Mouse (Mus musculus): ENCODE data around the gene Ets1.

Ets1 gene

GRCm38 (mm10) chr9:32616516-32617429 lies 19.2 kb upstream of the Ets1 start:
- no peak for DNase-seq (ENCODE audit: low read depth, low spot score)

- DNase-seq (ENCODE audit: low read depth, low spot score), result no peak
These were observed 18.6 kb upstream of the Ets1 start for GRCm38 (mm10) chr9:32617430-32617768.

- DNase-seq (ENCODE audit: low read depth, low spot score), result no peak
These were observed 17.4 kb upstream of the Ets1 start for GRCm38 (mm10) chr9:32618544-32619120.

GRCm38 (mm10) chr9:32619661-32620060 lies 16.4 kb upstream of the Ets1 start:
- DNase-seq (ENCODE audit: low read depth, low spot score), result no peak

GRCm38 (mm10) chr9:32620446-32620845 lies 15.6 kb upstream of the Ets1 start:
- DNase-seq (ENCODE audit: low read depth, low spot score), result no peak

- no peak for DNase-seq (ENCODE audit: low read depth, low spot score)
These were observed 6.5 kb upstream of the Ets1 start for GRCm38 (mm10) chr9:32629385-32629981.

- DNase-seq (ENCODE audit: low read depth, low spot score), result no peak
These were observed 4.7 kb upstream of the Ets1 start for GRCm38 (mm10) chr9:32631341-32631740.

GRCm38 (mm10) chr9:32632237-32632636 lies 3.8 kb upstream of the Ets1 start:
- DNase-seq (ENCODE audit: low read depth, low spot score), result no peak

- DNase-seq (ENCODE audit: low read depth, low spot score), result no peak
These were observed 9.0 kb downstream of the Ets1 start for GRCm38 (mm10) chr9:32644981-32645380.

GRCm38 (mm10) chr9:32645475-32645874 lies 9.5 kb downstream of the Ets1 start:
- no peak for DNase-seq (ENCODE audit: low read depth, low spot score)

- no peak for DNase-seq (ENCODE audit: low read depth, low spot score)
These were observed 10.7 kb downstream of the Ets1 start for GRCm38 (mm10) chr9:32646539-32647258.

GRCm38 (mm10) chr9:32647506-32648250 lies 11.7 kb downstream of the Ets1 start:
- DNase-seq (ENCODE audit: low read depth, low spot score), result no peak

GRCm38 (mm10) chr9:32648286-32648685 lies 12.3 kb downstream of the Ets1 start:
- DNase-seq (ENCODE audit: low read depth, low spot score), result no peak

- no peak for DNase-seq (ENCODE audit: low read depth, low spot score)
These were observed 14.7 kb downstream of the Ets1 start for GRCm38 (mm10) chr9:32650738-32651137.

GRCm38 (mm10) chr9:32652112-32652511 lies 16.1 kb downstream of the Ets1 start:
- DNase-seq (ENCODE audit: low read depth, low spot score), result no peak

GRCm38 (mm10) chr9:32654305-32654704 lies 18.3 kb downstream of the Ets1 start:
- DNase-seq (ENCODE audit: low read depth, low spot score), result no peak

GRCm38 (mm10) chr9:32656351-32656844 lies 20.4 kb downstream of the Ets1 start:
- no peak for DNase-seq (ENCODE audit: low read depth, low spot score)

- DNase-seq (ENCODE audit: low read depth, low spot score), result no peak
These were observed 21.1 kb downstream of the Ets1 start for GRCm38 (mm10) chr9:32657124-32657523.

- no peak for DNase-seq (ENCODE audit: low read depth, low spot score)
These were observed 24.5 kb downstream of the Ets1 start for GRCm38 (mm10) chr9:32660406-32660960.

- no peak for DNase-seq (ENCODE audit: low read depth, low spot score)
These were observed 25.1 kb downstream of the Ets1 start for GRCm38 (mm10) chr9:32661071-32661470.

- no peak for DNase-seq (ENCODE audit: low read depth, low spot score)
These were observed 25.5 kb downstream of the Ets1 start for GRCm38 (mm10) chr9:32661561-32661960.

Measured in WW6 (cell line).